8 mouse cellular contexts compared by ENCODE assay signal in genomic region chr11:46127621-46128547, GRCm38 (mm10). TPM values are rescaled to one million over a fixed set of nuclear protein-coding genes. Genes with fewer than 3 reads are reported as not detected.
DNase-seq lines count a peak whose midpoint lies in the region; ATAC-seq lines count a peak whose summit lies in the region.

No protein-coding gene starts in this region.

- no peak overlapping the region for H3K4me2 ChIP-seq in embryonic facial prominence, embryonic 11.5 days (ENCODE audit: low read depth, low read length)
- H3K4me2 ChIP-seq in heart, embryonic 13.5 days: no peak overlapping the region
- H3K4me2 ChIP-seq in limb, embryonic 13.5 days (replicated peaks): no peak overlapping the region

- no peaks in the 10 kb centered on the region; the same call in none of the 2 replicates for H3K36me3 ChIP-seq in embryonic facial prominence, embryonic 11.5 days (replicated peaks; ENCODE audit: control insufficient read depth, insufficient read depth, low read depth, low read length)
- peaks cover 33% of the 10 kb centered on the region for H3K36me3 ChIP-seq in embryonic facial prominence, embryonic 10.5 days (replicated peaks)
- H3K36me3 ChIP-seq in heart, embryonic 13.5 days: peaks cover 91% of the 10 kb centered on the region
- H3K36me3 ChIP-seq in limb, embryonic 13.5 days: peaks cover 67% of the 10 kb centered on the region

- no peak for ATAC-seq in embryonic facial prominence, embryonic 11.5 days (replicated peaks; ENCODE audit: insufficient number of reproducible peaks, low FRiP score, low TSS enrichment, low read depth)
- ATAC-seq in heart, embryonic 13.5 days (ENCODE audit: extremely low read depth, insufficient number of reproducible peaks, low FRiP score, low TSS enrichment): no peak
- peak; percentile 82 for ATAC-seq in limb, embryonic 13.5 days (ENCODE audit: low FRiP score, low read depth)
- no peak for ATAC-seq in megakaryocyte-erythroid progenitor cell, adult 5-6 weeks (replicated peaks; ENCODE audit: low FRiP score, low TSS enrichment, poor library complexity, severe bottlenecking)
- ATAC-seq in frontal cortex, adult (ENCODE audit: low TSS enrichment): no peak

- no peak overlapping the region for H3K27ac ChIP-seq in embryonic facial prominence, embryonic 11.5 days (replicated peaks; ENCODE audit: low read depth, low read length)
- H3K27ac ChIP-seq in embryonic facial prominence, embryonic 10.5 days (replicated peaks): no peak overlapping the region
- H3K27ac ChIP-seq in heart, embryonic 13.5 days (replicated peaks): peak overlapping the region; percentile 45
- H3K27ac ChIP-seq in limb, embryonic 13.5 days: no peak overlapping the region

- WGBS in embryonic facial prominence, embryonic 11.5 days: 82% methylated on average over 15 of the region's 15 CpGs
- WGBS in embryonic facial prominence, embryonic 10.5 days: 83% methylated on average over 15 of the region's 15 CpGs
- 76% methylated on average over 15 of the region's 15 CpGs for WGBS in heart, embryonic 13.5 days
- WGBS in limb, embryonic 13.5 days: 76% methylated on average over 15 of the region's 15 CpGs

- DNase-seq in embryonic facial prominence, embryonic 11.5 days (ENCODE audit: low spot score): peak; percentile 2
- no peak for DNase-seq in embryonic facial prominence, embryonic 10.5 days (ENCODE audit: low spot score)
- peak; percentile 30 for DNase-seq in spleen, adult 12 weeks (ENCODE audit: low spot score)
- DNase-seq in cerebellum, adult 18-20 months: no peak

- no peak overlapping the region for H3K9ac ChIP-seq in embryonic facial prominence, embryonic 11.5 days (replicated peaks; ENCODE audit: low read length)
- H3K9ac ChIP-seq in heart, embryonic 13.5 days: no peak overlapping the region
- H3K9ac ChIP-seq in limb, embryonic 13.5 days: no peak overlapping the region

- no peaks in the 10 kb centered on the region for H3K27me3 ChIP-seq in embryonic facial prominence, embryonic 11.5 days (ENCODE audit: control insufficient read depth, insufficient read depth, low read length)
- H3K27me3 ChIP-seq in embryonic facial prominence, embryonic 10.5 days (replicated peaks; ENCODE audit: low read depth, poor library complexity, severe bottlenecking): no peaks in the 10 kb centered on the region
- no peaks in the 10 kb centered on the region for H3K27me3 ChIP-seq in heart, embryonic 13.5 days (replicated peaks)
- H3K27me3 ChIP-seq in limb, embryonic 13.5 days: no peaks in the 10 kb centered on the region

- no peaks in the 10 kb centered on the region for H3K9me3 ChIP-seq in embryonic facial prominence, embryonic 11.5 days (replicated peaks; ENCODE audit: control insufficient read depth, low read length)
- no peaks in the 10 kb centered on the region for H3K9me3 ChIP-seq in embryonic facial prominence, embryonic 10.5 days
- H3K9me3 ChIP-seq in heart, embryonic 13.5 days: no peaks in the 10 kb centered on the region
- H3K9me3 ChIP-seq in limb, embryonic 13.5 days: no peaks in the 10 kb centered on the region

- H3K4me1 ChIP-seq in embryonic facial prominence, embryonic 11.5 days (ENCODE audit: control insufficient read depth, insufficient read depth, low read length): no peaks in the 10 kb centered on the region
- H3K4me1 ChIP-seq in embryonic facial prominence, embryonic 10.5 days: 0 out of 2 replicates have a peak, but pooled peaks cover 3% of the 10 kb centered on the region
- H3K4me1 ChIP-seq in heart, embryonic 13.5 days: peaks cover 20% of the 10 kb centered on the region
- H3K4me1 ChIP-seq in limb, embryonic 13.5 days: no peaks in the 10 kb centered on the region

- no peak overlapping the region for H3K4me3 ChIP-seq in embryonic facial prominence, embryonic 11.5 days (ENCODE audit: low read depth, low read length)
- no peak overlapping the region for H3K4me3 ChIP-seq in embryonic facial prominence, embryonic 10.5 days
- H3K4me3 ChIP-seq in heart, embryonic 13.5 days: no peak overlapping the region
- no peak overlapping the region for H3K4me3 ChIP-seq in limb, embryonic 13.5 days

RNA-seq across cellular contexts. Expression of gene Nipal4, which starts 38.4 kb away (rescaled TPM):
- polyA plus RNA-seq in embryonic facial prominence, embryonic 11.5 days (2014; fragmentation: Nextera tagmentation; extraction: Ambion mirVana): 0.36 and 0.86 TPM in 2 replicates
- 0.29 and 0.71 TPM in 2 replicates for polyA plus RNA-seq in embryonic facial prominence, embryonic 10.5 days (2016; fragmentation: Nextera tagmentation; extraction: Ambion mirVana)
- 13.0 TPM in 2 replicates for polyA plus RNA-seq in heart, embryonic 13.5 days (2015; fragmentation: Nextera tagmentation; extraction: Ambion mirVana)
- polyA plus RNA-seq in limb, embryonic 13.5 days (2015; fragmentation: Nextera tagmentation; extraction: Ambion mirVana): 1.4 and 1.7 TPM in 2 replicates
- total RNA-seq in megakaryocyte-erythroid progenitor cell, adult 5-6 weeks (2014; fragmentation: Nextera tagmentation): not detected in 2 replicates
- total RNA-seq in megakaryocyte-erythroid progenitor cell, adult 5-6 weeks (2017): not detected in 2 replicates

Comparison
In these comparisons a context has a peak if more than half of its experiments do, and no peak if none do; other contexts are left out.
1. DNase-seq: peak in embryonic facial prominence, embryonic 11.5 days (single experiment) and spleen, adult 12 weeks (single experiment); none in embryonic facial prominence, embryonic 10.5 days (single experiment) and cerebellum, adult 18-20 months (0 of 2).